Mouse (Mus musculus) cerebellum, adult 2 months (tissue): Measurements from ENCODE around the gene Rfc5.

ENCODE experiments used
- CTCF ChIP-seq: fragments of 200-500 bp; IDR thresholded peaks from 2 replicates; pipeline ENCODE4 v1.5.1; 2011; ENCODE audit warnings: low read depth, mild to moderate bottlenecking, control low read depth, low read length, moderate library complexity, borderline replicate concordance; ENCODE audit not compliant: insufficient read depth
- POLR2A ChIP-seq: fragments of 200-500 bp; IDR thresholded peaks from 2 replicates; pipeline ENCODE4 v1.6.1; 2011; ENCODE audit warnings: low read length, control low read depth, borderline replicate concordance; ENCODE audit not compliant: insufficient read depth

DNA sequence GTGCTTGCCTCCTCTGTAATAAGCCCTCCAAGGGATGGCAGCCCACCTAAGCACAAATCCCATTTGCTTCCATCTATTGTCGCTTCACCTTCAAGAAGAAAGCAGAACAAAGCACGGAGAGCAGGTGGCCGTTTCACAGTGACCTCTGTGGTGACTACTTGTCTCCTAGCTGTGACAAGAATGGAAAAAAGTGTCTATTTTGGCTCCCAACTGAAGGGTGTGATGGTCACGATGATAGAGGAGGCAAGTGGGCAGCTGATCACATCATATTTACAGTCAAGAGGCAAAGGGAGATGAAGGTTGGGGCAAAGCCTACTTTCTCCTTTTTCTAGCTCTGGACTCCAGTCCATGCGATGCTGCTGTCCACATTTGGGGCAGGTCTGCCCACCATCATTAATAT, 7.0 kb upstream of the Rfc5 start:
- TF ChIP-seq CTCF (no peak), POLR2A (no peak)
